Mouse (Mus musculus): ENCODE measurements around the gene Tmed6. TPM values are rescaled to one million over a fixed set of nuclear protein-coding genes. Genes with fewer than 3 reads are reported as not detected.

Gene Tmed6
- total and polyA plus RNA-seq, 2 experiments, result 2.0 TPM; not detected in 1

GRCm38 (mm10) chr8:107085358-107085757 lies 19.9 kb upstream of the Tmed6 start:
- Histone ChIP-seq H3K36me3 (ENCODE audit: control insufficient read depth, insufficient read depth, low read length) (peaks cover 6% of the 10 kb centered on the region; the same call in 1 of the 2 replicates), H3K4me1 (ENCODE audit: control insufficient read depth, insufficient read depth, low read length) (no peaks in the 10 kb centered on the region)

GRCm38 (mm10) chr8:107076239-107076888 lies 10.9 kb upstream of the Tmed6 start:
- Histone ChIP-seq H3K27me3 (ENCODE audit: control insufficient read depth, insufficient read depth, low read length) (no peaks in the 10 kb centered on the region), H3K4me1 (ENCODE audit: control insufficient read depth, insufficient read depth, low read length) (no peaks in the 10 kb centered on the region), H3K27ac (replicated peaks; ENCODE audit: insufficient read depth, low read depth, low read length) (no peak overlapping the region), H3K79me2 (ENCODE audit: control insufficient read depth, insufficient read depth, low read length) (no peaks in the 10 kb centered on the region), H3K9ac (ENCODE audit: low read depth, low read length) (no peak overlapping the region), H3K4me3 (ENCODE audit: insufficient read depth, low read depth, low read length) (no peak overlapping the region), H3K36me3 (ENCODE audit: control insufficient read depth, insufficient read depth, low read length) (peaks cover 21% of the 10 kb centered on the region)
- DNase-seq (ENCODE audit: extremely low read depth, low read depth, low spot score), result no peak
- TF ChIP-seq POLR2A (IDR thresholded peaks at IDR 0.05; ENCODE audit: extremely low read depth, insufficient read depth, low read length), result no peak
- no peak for TF ChIP-seq CTCF (IDR thresholded peaks at IDR 0.05; ENCODE audit: low read depth, low read length)
- 93% methylated on average over 7 of the region's 7 CpGs for WGBS

More at GRCm38 (mm10) chr8:107085358-107085757, 19.9 kb upstream of the Tmed6 start:
- H3K4me3 ChIP-seq (ENCODE audit: insufficient read depth, low read depth, low read length), result no peak overlapping the region
- no peak for DNase-seq (ENCODE audit: extremely low read depth, low read depth, low spot score)
- no peak overlapping the region for H3K9ac ChIP-seq (ENCODE audit: low read depth, low read length)
- no peaks in the 10 kb centered on the region for H3K79me2 ChIP-seq (ENCODE audit: control insufficient read depth, insufficient read depth, low read length)
- H3K27me3 ChIP-seq (ENCODE audit: control insufficient read depth, insufficient read depth, low read length), result no peaks in the 10 kb centered on the region
- H3K27ac ChIP-seq (replicated peaks; ENCODE audit: insufficient read depth, low read depth, low read length), result no peak overlapping the region
- 98% methylated on average over 17 of the region's 17 CpGs for WGBS
- TF ChIP-seq POLR2A (IDR thresholded peaks at IDR 0.05; ENCODE audit: extremely low read depth, insufficient read depth, low read length), result no peak
- peak; percentile 47 for TF ChIP-seq CTCF (IDR thresholded peaks at IDR 0.05; ENCODE audit: low read depth, low read length)

DNA sequence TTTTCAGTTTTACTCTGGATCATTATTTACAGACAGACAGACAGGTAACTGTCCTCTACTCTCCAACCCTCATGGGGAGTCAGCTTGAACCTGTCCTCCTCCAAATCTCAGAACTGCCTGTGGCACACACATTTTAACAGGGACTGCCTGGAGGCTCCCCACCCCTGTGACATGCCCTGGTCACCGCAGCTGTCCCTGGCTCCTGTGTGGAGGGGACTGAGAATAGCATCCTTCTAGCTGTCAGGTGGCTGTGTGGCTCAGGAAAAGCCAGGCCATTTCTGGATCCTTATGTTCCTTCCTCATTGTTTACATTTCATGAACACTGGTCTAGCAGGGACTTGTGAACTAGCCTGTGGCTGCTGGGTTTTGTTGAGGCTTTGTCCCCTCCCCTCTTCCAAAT lies 8.7 kb upstream of the Tmed6 start:
- no peak overlapping the region for H3K9ac ChIP-seq (ENCODE audit: low read depth, low read length)
- TF ChIP-seq POLR2A (IDR thresholded peaks at IDR 0.05; ENCODE audit: extremely low read depth, insufficient read depth, low read length), result no peak
- H3K79me2 ChIP-seq (ENCODE audit: control insufficient read depth, insufficient read depth, low read length), result no peaks in the 10 kb centered on the region
- no peaks in the 10 kb centered on the region for H3K27me3 ChIP-seq (ENCODE audit: control insufficient read depth, insufficient read depth, low read length)
- H3K4me1 ChIP-seq (ENCODE audit: control insufficient read depth, insufficient read depth, low read length), result no peaks in the 10 kb centered on the region
- H3K27ac ChIP-seq (replicated peaks; ENCODE audit: insufficient read depth, low read depth, low read length), result no peak overlapping the region
- peaks cover 21% of the 10 kb centered on the region for H3K36me3 ChIP-seq (ENCODE audit: control insufficient read depth, insufficient read depth, low read length)
- 89% methylated on average over 1 of the region's 1 CpGs for WGBS
- DNase-seq (ENCODE audit: extremely low read depth, low read depth, low spot score), result no peak
- no peak overlapping the region for H3K4me3 ChIP-seq (ENCODE audit: insufficient read depth, low read depth, low read length)

- DNase-seq (ENCODE audit: extremely low read depth, low read depth, low spot score), result no peak
- peaks cover 17% of the 10 kb centered on the region for H3K36me3 ChIP-seq (ENCODE audit: control insufficient read depth, insufficient read depth, low read length)
- TF ChIP-seq POLR2A (IDR thresholded peaks at IDR 0.05; ENCODE audit: extremely low read depth, insufficient read depth, low read length) (no peak), CTCF (IDR thresholded peaks at IDR 0.05; ENCODE audit: low read depth, low read length) (no peak)
- 95% methylated on average over 4 of the region's 4 CpGs for WGBS
- H3K27me3 ChIP-seq (ENCODE audit: control insufficient read depth, insufficient read depth, low read length), result no peaks in the 10 kb centered on the region
- no peak overlapping the region for H3K9ac ChIP-seq (ENCODE audit: low read depth, low read length)
- H3K27ac ChIP-seq (replicated peaks; ENCODE audit: insufficient read depth, low read depth, low read length), result no peak overlapping the region
- no peak overlapping the region for H3K4me3 ChIP-seq (ENCODE audit: insufficient read depth, low read depth, low read length)
- no peaks in the 10 kb centered on the region for H3K79me2 ChIP-seq (ENCODE audit: control insufficient read depth, insufficient read depth, low read length)
- no peaks in the 10 kb centered on the region for H3K4me1 ChIP-seq (ENCODE audit: control insufficient read depth, insufficient read depth, low read length)
Observed at GRCm38 (mm10) chr8:107073706-107074105, 8.3 kb upstream of the Tmed6 start.

DNA sequence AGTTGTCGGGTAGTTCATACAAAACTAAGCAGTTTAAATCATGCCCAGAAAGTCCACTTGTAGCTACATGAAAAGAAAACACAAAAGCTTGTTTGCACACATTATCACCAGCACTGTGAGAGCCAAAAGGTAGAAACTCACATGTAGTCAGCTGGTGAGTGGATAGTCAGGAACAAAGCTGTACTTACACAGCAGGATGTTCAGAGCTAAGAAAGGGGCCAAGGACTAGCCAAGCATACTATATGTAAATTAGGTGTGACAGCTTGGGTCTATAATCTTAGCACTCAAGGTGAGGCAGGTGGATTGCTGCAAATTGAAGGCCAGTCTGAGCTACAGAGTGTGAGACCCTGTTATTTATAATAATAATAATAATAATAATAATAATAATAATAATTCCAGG lies 2.8 kb downstream of the Tmed6 start:
- H3K9ac ChIP-seq (ENCODE audit: low read depth, low read length), result no peak overlapping the region
- no peaks in the 10 kb centered on the region for H3K27me3 ChIP-seq (ENCODE audit: control insufficient read depth, insufficient read depth, low read length)
- H3K27ac ChIP-seq (replicated peaks; ENCODE audit: insufficient read depth, low read depth, low read length), result no peak overlapping the region
- H3K36me3 ChIP-seq (ENCODE audit: control insufficient read depth, insufficient read depth, low read length), result peaks cover 7% of the 10 kb centered on the region
- no peak for TF ChIP-seq POLR2A (IDR thresholded peaks at IDR 0.05; ENCODE audit: extremely low read depth, insufficient read depth, low read length)
- TF ChIP-seq CTCF (IDR thresholded peaks at IDR 0.05; ENCODE audit: low read depth, low read length), result no peak
- no peak for DNase-seq (ENCODE audit: extremely low read depth, low read depth, low spot score)
- no peaks in the 10 kb centered on the region for H3K4me1 ChIP-seq (ENCODE audit: control insufficient read depth, insufficient read depth, low read length)
- H3K4me3 ChIP-seq (ENCODE audit: insufficient read depth, low read depth, low read length), result no peak overlapping the region
- WGBS, result 78% methylated on average over 1 of the region's 1 CpGs
- H3K79me2 ChIP-seq (ENCODE audit: control insufficient read depth, insufficient read depth, low read length), result no peaks in the 10 kb centered on the region

- Histone ChIP-seq H3K4me3 (ENCODE audit: insufficient read depth, low read depth, low read length) (peak overlapping the region; percentile 73), H3K27me3 (ENCODE audit: control insufficient read depth, insufficient read depth, low read length) (no peaks in the 10 kb centered on the region), H3K9ac (ENCODE audit: low read depth, low read length) (peak overlapping the region; percentile 63), H3K4me1 (ENCODE audit: control insufficient read depth, insufficient read depth, low read length) (peaks cover 4% of the 10 kb centered on the region), H3K79me2 (ENCODE audit: control insufficient read depth, insufficient read depth, low read length) (peaks cover 7% of the 10 kb centered on the region; the same call in 1 of the 2 replicates), H3K27ac (replicated peaks; ENCODE audit: insufficient read depth, low read depth, low read length) (no peak overlapping the region), H3K36me3 (ENCODE audit: control insufficient read depth, insufficient read depth, low read length) (peaks cover 19% of the 10 kb centered on the region)
- TF ChIP-seq CTCF (IDR thresholded peaks at IDR 0.05; ENCODE audit: low read depth, low read length) (no peak), POLR2A (IDR thresholded peaks at IDR 0.05; ENCODE audit: extremely low read depth, insufficient read depth, low read length) (no peak)
- no peak for DNase-seq (ENCODE audit: extremely low read depth, low read depth, low spot score)
- WGBS, result 1% methylated on average over 33 of the region's 33 CpGs
Observed at GRCm38 (mm10) chr8:107056973-107057369, 8.5 kb downstream of the Tmed6 start.

All from liver, adult 2 months (tissue).